Mouse (Mus musculus) lung, postnatal 14 days (tissue): ENCODE measurements around the gene Gm45021.
"Not testable (repeated sequence)": the region's sequence is repeated elsewhere in the genome, so short reads cannot be mapped to it uniquely, and the experiment has no call there.

Experiments used
- DNase-seq: peaks from one replicate; pipeline ENCODE4 v3.0.0; 2021

The Gm45021 gene

GRCm38 (mm10) chr6:48620031-48620430 is 30.6 kb downstream of the Gm45021 start:
- no peak for DNase-seq

GRCm38 (mm10) chr6:48622186-48622843 is 32.9 kb downstream of the Gm45021 start:
- not testable (repeated sequence) for DNase-seq

DNA sequence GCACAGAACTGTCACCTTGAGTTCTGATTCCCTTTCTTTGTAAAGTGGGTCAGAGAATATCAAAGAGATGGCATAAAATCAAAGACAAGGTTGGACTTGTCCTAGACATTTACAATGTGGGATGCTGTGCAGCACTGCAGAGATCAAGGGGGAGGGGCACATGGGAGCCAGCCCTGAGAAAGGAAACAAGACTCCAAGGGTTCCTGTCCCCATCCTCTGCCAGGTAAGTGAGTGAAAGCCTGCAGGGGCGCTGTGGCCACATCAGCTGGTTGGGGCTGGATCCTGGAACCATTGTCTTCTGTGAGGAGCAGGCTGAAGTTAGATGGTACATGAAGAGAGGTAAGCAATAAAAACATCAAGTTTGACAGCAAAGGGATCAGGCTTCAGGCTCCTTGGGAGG is 34.0 kb downstream of the Gm45021 start:
- DNase-seq: no peak

DNA sequence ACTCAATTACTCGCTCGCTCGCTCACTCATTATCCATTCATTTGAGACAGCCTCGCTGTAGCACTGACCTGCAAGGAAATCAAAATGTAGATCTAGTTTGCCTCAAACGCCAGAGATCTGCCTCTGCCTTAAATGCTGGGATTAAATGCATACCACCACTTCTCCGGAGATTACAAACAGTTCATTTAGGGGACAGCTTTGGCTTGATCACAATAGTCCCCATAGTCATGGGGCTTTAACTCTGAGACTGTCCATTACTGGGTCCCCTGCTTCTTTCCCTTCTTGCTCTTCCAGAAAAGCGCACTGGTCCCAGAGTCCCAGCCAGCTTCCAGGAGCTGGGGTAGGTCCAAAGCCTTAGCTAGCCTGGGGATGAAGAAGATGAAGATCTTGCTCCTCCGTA is 37.1 kb downstream of the Gm45021 start, which contains the start of gene AI854703:
Gene AI854703 (plus strand): TSS at position 301 of the 400 bp plus-strand sequence.
- no peak for DNase-seq

- peak; percentile 16 for DNase-seq
Observed at GRCm38 (mm10) chr6:48626984-48627383, 37.6 kb downstream of the Gm45021 start.

DNA sequence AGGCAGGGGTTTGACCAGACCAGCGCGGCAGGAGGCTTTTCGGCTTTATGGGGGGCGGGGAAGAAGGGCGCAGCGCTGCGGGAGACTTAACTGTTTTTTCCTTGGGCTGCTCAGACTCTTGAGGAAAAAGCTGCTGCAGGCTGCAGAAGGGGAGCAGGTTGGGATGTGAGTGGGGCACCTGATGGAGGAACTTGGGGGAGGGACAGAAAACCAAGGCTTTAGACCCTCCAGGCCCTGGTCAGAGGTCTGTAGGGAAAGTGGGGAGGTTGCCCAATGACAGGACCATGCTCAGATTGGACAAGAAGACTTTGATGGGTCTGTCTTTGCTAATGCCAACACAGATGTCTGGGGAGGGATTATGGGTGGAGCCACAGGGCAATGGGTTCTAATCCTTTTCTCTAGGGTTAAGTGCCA is 38.1 kb downstream of the Gm45021 start:
- no peak for DNase-seq

DNA sequence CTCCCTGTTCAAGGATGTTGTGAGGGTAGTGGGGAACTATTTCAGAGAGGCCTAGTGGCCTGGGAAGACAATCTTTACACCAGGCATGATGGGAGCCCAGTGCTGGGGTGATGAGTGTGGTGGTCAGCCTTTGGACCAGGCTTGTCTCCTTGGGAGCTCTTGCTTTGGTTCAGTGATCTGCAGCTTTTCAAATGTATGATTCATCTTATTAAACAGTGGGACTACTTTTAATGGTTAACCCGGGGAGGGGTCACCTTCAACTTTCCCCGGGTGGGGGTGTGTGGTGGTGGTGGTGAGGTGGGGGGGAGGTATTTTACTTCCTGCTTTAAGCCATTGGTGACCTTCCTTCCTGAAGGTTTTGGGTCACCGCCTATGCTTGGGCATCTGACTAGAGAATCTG is 39.0 kb downstream of the Gm45021 start:
- no peak for DNase-seq

DNA sequence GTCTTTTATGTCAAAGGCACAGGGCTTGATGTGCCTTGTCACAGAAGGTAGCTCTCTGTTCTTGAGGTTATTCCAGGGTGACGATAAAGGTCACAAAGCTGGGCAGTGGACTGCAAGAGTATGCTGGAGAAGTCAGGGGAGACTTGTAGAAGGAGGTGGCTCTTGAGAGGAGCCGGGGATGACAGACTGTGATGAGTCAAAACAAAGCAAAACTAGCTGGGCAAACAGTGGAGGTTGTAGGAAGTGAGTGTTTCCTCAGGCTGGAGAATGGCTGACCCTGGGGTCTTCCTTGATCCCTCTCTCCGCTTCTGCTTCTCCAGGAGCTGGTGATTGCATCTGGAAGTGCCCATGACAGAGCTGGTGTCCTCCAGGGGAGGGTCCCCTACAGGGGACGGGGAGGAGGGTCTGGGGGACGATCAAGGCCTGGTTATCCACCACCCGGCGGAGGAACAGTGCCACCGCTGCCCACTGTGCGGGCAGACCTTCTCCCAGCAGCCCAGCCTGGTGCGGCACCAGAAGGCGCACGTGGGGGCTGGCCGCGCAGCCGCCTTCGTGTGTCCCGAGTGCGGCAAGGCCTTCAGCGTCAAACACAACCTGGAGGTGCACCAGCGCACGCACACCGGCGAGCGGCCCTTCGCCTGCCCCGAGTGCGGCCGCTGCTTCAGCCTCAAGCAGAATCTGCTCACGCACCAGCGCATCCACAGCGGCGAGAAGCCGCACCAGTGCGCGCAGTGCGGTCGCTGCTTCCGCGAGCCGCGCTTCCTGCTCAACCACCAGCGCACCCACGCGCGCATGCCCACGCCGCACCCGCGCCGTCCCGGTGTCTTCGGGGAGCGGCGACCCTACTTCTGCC is 39.6 kb downstream of the Gm45021 start:
- peak; percentile 21 for DNase-seq

DNA sequence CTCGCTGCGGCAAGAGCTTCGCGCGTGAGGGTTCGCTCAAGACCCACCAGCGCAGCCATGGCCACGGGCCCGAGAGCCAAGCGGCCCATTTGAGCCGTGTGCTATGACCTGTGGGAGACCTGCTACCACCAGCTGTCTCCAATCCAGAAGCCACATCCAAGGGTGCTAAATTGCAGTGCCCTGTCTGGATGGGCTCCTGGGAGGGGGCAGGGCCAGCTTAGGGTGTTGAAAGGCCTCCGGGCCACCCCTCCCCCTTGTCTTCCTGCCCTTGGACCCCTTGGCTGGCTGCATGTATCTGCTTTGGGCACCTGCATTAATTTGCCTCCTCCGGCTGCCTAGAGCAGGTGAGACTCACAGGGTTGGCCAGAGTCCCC is 40.2 kb downstream of the Gm45021 start:
- no peak for DNase-seq

DNA sequence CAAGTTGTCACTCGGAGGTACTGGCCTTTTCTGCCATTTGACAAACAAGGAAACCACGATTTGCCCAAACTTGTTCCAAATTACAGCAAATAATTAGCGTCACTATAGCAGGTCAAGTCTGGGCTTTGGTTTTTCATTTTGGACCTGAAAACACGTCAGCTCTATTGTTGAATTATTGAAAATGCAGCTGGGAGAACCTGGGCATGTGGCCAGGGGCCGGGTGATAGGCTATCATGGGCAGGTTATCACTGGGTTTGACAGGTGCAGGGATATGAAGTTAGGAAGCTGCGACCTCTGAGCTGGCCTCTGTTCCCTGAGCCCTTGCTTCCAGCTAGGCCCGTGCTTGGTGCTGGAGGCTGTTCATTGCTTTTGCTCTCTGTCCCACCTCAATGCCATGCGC is 41.4 kb downstream of the Gm45021 start:
- DNase-seq: no peak

- no peak for DNase-seq
Observed at GRCm38 (mm10) chr6:48635105-48635504, 45.7 kb downstream of the Gm45021 start.

GRCm38 (mm10) chr6:48636515-48636914 is 47.1 kb downstream of the Gm45021 start:
- no peak for DNase-seq

GRCm38 (mm10) chr6:48637811-48638500 is 48.5 kb downstream of the Gm45021 start:
- DNase-seq: no peak

DNA sequence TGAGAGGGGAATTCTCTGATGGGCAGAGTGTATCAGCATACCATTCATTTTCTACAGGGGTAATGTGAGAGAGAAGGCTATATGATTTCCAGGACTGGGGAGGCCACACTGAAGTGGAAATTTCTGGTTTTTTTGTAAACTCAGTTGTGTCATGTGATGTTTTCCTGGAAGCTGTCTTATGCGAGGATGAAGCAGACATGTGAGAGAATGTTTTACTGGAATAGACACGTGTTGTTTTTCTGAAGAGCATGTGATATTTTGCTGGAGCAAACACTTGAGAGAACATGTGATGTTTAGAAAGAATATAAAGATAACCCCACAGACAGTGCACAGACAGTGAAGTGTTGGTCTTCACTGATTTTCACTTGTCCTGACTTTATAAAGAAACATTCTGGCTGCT is 49.1 kb downstream of the Gm45021 start:
- no peak for DNase-seq

GRCm38 (mm10) chr6:48641391-48641790 is 52.0 kb downstream of the Gm45021 start:
- no peak for DNase-seq

GRCm38 (mm10) chr6:48642764-48643292 is 53.4 kb downstream of the Gm45021 start:
- peak; percentile 61 for DNase-seq

GRCm38 (mm10) chr6:48645660-48646308 is 56.4 kb downstream of the Gm45021 start:
- DNase-seq: peak; percentile 82

GRCm38 (mm10) chr6:48646309-48646690 is 56.9 kb downstream of the Gm45021 start:
- DNase-seq: no peak

DNA sequence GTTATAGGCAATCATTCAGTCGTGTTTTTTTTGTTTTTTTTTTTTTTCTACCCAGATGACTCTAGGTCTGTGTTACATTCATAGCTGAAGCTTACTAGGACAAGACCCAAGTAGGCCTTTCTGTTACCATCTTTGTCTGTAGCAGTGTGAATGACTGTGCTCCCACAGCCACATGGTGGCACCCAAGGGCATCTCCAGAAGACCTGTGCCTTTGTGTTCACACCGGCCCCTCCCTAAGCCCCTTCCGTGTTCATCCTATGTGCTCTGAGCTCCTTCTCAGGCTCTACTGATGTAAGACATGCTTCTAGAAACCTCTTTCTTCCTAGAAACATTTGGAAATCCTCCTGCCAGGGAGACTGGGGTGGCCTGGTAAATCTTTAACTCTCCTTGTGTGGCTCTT is 57.6 kb downstream of the Gm45021 start, which contains the start of gene Gimap8:
Gene Gimap8 (plus strand): TSS at position 240 of the 400 bp plus-strand sequence.
- peak; percentile 71 for DNase-seq

- no peak for DNase-seq
Observed at GRCm38 (mm10) chr6:48647611-48648010, 58.2 kb downstream of the Gm45021 start.

DNA sequence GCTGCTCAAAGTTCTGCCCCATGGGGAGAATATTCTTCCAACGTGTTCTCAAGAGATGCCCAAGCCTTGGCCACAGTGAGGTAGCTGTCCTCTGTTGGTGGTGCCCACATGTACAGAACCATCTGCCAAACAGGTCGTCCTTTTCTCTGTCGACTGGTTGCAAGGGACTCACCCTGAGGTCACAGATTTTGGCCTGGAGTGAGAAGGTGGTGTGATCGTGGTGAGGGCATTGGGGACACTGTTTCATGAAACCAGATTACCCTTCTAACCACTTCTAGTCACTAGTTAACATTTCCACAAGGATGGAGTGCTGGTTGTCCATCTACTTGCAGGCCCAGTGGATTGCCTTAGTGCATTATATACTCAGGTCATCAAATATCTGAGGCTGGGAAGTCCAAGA is 59.4 kb downstream of the Gm45021 start:
- no peak for DNase-seq

DNA sequence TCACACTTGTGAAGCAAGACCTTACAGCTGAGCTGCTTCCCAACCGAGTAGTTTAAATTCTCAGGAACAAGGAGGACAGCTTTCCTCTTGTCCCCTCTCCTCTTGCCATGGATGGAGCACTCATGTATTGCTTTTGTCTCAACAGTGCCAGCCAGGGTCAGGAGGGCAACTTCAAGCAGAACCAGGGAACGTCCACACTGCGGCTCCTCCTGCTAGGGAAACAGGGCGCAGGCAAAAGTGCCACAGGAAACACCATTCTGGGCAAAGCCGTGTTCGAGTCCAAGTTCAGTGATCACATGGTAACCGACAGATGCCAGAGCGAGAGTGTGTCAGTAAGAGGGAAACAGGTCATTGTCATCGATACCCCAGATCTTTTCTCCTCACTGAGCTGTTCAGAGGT is 60.6 kb downstream of the Gm45021 start:
- no peak for DNase-seq

DNA sequence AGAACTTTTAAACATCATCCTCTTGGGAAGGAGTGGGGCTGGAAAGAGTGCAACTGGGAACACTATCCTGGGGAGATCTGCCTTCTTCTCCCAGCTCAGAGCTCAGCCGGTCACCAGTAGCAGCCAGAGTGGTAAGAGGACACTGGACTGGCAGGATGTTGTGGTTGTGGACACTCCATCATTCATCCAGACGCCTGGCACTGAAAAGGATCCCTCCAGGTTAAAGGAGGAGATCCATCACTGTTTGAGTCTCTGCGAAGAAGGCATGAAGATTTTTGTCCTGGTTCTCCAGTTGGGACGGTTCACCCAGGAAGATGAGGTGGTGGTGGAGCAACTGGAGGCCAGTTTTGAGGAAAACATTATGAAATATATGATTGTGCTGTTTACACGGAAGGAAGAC is 69.3 kb downstream of the Gm45021 start:
- no peak for DNase-seq
